Mouse (Mus musculus) telencephalon, adult 2 months (tissue): Measurements from ENCODE around the gene Ttyh2.

ENCODE experiments used
- DNase-seq: peaks from one replicate; pipeline ENCODE4 v3.0.0-alpha.2; 2011; ENCODE audit warnings: low read depth, low spot score

The Ttyh2 gene

GRCm38 (mm10) chr11:114675341-114675825, at the start of gene Ttyh2:
TSS of gene Ttyh2 (plus strand) at chr11:114675431.
- no peak for DNase-seq

GRCm38 (mm10) chr11:114626071-114626690, 49.0 kb upstream of the Ttyh2 start:
- no peak for DNase-seq

- no peak for DNase-seq
These were observed 48.2 kb upstream of the Ttyh2 start for GRCm38 (mm10) chr11:114627036-114627435.

- no peak for DNase-seq
These were observed 47.2 kb upstream of the Ttyh2 start for GRCm38 (mm10) chr11:114628032-114628431.

- DNase-seq = no peak
These were observed 45.2 kb upstream of the Ttyh2 start for GRCm38 (mm10) chr11:114630044-114630443.

DNA sequence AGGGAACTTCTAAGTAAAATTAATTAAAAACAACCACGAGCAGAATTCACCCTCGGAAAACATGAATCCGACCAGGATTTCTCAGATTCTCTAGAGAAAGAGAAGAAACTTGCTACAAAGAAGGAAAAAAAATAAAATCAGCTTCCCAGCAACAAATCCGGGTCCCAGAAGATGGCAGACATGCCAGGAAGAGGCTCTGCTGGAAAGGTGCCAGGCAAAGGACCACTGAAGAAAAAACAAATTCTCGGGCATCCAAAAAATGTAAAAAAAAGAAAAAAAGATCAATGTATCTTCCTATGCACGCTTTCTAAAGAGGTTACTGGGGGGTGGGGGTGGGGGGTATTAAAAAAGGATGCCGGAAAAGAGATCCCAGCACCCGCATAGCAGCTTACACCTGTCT, 43.0 kb upstream of the Ttyh2 start:
- no peak for DNase-seq

GRCm38 (mm10) chr11:114636292-114636691, 38.9 kb upstream of the Ttyh2 start:
- DNase-seq = peak; percentile 66

DNA sequence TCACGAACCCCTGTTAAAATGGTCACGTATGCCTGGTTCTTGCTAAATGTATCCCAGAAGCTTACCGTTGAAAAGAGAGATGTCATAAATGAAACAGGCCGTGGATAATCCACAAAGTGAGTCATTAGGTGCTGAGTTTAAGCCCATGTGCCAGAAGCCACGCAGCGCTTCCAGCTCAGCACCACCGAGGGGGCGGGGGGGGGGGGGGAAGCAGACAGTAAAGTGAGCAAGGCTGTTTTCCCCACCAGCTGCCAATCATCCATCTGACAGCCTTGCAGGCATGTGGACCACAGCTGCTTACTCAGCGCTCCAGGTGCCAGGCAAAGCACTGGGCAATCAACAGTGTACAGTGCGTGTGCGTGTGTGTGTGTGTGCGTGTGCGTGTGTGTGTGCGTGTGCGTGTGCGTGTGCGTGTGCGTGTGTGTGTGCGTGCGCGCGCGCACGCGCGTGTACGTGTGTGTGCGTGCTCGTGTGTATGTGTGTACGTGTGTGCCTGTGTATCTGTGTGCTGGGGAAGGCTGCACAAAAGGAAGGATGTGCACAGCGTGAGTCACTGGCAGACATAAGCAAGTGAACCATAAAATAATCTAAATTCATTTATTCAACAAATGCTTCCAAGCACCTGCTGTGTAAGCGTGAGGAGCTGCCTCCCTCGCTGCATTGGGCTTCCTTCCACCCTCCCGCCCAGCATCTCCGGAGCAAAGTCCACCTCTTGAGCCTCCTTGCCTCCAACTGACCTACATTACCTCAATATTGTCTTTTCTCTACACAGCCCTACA, 38.3 kb upstream of the Ttyh2 start:
- DNase-seq = peak; percentile 50

GRCm38 (mm10) chr11:114638647-114639290, 36.5 kb upstream of the Ttyh2 start:
- no peak for DNase-seq

DNA sequence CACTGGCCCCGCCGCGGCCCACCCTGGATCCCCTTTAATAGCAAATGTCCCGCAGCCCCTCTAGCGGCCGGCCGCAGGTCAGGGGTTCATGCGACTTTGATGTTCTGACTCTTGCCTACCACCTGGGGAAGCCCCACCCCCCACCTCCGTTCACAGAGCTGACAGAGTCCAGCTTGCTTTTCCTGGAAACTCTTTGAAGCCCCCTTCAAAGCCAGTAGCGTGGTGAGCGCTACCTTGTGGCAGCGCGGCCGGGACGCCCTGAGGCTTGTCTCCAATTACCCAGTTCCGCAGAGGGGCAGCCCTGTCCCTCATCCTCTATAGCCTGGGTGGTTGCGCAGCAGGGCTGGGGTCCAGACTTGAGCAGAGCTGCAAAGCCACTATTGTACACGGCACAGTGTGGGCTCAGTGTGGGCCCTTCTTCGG, 35.5 kb upstream of the Ttyh2 start:
- no peak for DNase-seq

DNA sequence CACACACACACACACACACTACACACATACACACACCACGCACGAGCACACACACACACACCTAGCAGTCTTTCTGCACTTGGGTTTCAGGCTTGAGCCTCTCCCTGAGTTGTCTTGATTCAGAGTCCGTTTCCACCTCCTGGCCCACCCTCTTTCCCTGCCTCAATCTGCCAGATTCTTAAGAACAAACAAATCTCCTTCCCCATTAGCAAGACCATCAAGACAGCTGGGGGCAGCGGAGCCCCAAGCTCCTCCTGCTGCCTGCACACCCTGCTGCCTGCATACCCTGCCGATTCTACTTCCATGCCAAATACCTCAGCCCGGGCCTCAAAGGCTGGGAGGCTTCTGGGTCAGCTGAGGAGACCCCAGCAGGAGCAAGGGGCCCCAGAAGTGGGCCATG, 34.6 kb upstream of the Ttyh2 start:
- DNase-seq = no peak

GRCm38 (mm10) chr11:114641136-114641535, 34.1 kb upstream of the Ttyh2 start:
- no peak for DNase-seq

- DNase-seq = no peak
These were observed 33.0 kb upstream of the Ttyh2 start for GRCm38 (mm10) chr11:114642184-114642583.

GRCm38 (mm10) chr11:114642926-114643325, 32.3 kb upstream of the Ttyh2 start:
- no peak for DNase-seq

DNA sequence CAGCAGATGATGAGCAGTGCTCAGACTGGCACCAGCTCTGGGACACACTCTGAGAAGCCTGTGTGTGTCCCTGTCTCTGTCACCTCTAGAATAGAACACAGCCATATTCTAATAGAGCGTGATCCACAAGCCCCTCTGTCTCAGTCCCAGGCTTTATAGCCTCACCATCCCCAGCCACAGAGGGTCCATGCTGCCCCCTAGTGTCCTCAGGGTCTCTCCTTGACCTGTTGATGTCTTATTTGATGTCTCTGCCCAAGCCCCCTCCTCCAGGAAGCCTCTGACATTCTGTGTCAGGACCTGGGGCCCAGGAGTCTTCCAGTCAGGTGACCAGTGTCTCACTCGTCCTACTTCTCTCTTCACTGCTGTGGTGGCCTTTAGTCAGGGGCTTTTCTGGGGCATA, 31.1 kb upstream of the Ttyh2 start:
- no peak for DNase-seq

GRCm38 (mm10) chr11:114649510-114649909, 25.7 kb upstream of the Ttyh2 start:
- DNase-seq = no peak

DNA sequence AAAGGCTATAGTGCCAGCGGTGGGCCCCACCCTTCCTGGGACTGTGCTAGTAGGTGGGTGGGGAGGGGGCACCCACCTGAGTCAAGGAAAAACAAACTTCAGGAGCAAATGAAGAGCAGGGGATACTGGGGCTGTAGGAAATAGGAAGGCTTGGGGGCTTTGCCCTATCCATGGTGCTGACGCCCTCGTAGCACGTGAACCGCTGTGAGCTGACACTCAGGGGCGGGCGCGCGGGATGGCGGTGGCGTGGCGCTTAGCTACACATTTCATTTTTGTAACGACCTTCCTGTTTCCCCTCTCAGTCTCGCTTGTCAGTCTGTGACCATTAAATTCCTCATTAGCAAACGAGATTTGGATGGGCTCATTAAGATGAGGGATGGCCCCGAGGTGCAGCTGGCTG, 22.7 kb upstream of the Ttyh2 start:
- DNase-seq = no peak

GRCm38 (mm10) chr11:114653664-114654063, 21.6 kb upstream of the Ttyh2 start:
- no peak for DNase-seq

- no peak for DNase-seq
These were observed 20.7 kb upstream of the Ttyh2 start for GRCm38 (mm10) chr11:114654552-114654951.

DNA sequence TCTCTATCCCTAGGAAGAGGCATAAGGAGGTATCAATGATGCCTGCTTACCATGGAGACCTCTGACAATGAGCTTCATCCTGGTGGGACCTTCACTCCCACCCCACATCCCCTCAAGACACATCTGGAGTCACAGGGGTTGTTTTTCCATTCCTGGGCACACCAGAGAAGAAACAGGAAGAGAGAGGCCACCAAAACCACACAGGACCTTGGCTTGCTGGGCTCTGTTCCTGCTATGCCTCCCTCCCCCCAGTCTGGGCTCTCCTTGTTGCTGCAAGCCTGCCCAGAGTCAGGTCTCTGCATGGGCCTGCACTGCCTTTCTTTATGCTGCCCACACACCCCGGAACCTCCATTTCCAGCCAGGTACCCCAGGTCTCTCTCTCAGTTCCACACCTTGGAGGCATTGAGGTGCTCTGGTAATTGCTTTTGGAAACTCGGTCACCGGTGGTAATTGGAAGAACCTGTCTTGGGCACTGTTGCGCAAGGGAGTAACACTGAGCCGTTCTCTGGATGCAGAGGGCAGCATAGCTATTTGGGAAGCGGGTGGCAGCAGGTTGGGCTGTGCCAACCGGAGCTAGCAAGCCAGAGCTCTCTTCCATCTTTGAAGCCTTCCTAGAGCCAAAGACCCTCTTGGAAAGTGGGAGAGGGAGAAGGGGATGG, 19.8 kb upstream of the Ttyh2 start:
- no peak for DNase-seq

- no peak for DNase-seq
These were observed 18.1 kb upstream of the Ttyh2 start for GRCm38 (mm10) chr11:114656994-114657644.

DNA sequence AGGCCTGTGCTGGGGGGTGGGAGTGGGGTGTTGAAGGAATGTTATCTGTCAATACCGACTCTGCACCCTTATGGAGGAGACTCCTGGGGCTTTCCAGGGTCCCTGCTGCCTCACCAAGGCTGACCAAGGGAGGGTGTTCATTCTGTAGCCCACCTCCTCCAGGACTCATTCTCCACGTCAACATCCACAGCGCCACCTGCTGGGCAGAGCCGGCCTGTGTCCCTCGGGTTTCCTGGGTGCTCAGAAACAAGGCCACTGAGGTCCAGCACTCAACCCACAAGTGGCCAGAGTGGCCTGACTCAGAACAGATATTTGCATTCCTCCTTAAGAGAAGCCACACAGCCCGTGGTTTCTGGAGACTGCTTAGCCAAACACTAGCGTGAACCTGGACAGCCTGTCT, 17.5 kb upstream of the Ttyh2 start:
- no peak for DNase-seq
